Mouse (Mus musculus): ENCODE data around the gene Gm10272. TPM values are rescaled to one million over a fixed set of nuclear protein-coding genes. Genes with fewer than 3 reads are reported as not detected.
"Not testable (repeated sequence)": the region's sequence is repeated elsewhere in the genome, so short reads cannot be mapped to it uniquely, and the experiment has no call there.

Gm10272 gene
- total RNA-seq (2021): not detected

DNA sequence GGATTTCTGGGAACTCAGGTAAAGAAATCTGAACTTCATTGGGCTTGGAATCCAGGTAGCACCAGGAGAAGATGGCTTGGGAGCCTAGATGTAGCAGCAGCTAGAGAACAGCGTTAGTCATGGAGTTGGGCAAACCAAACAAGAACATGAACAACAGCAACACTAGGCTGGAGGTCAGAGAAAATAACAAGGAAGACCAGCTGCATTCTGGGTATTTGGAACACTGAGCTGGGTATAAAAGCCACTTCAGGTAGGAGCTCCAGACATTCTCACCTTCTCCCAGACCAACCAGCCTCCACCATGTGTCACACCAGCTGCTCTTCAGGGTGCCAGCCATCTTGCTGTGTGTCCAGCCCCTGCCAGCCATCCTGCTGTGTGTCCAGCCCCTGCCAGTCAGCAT is at the start of gene Gm10272:
TSS of gene Gm10272 (plus strand) at position 301 of the 400 bp plus-strand sequence.
- no peak for DNase-seq
- intact Hi-C loops (cut with DNase I): no loop called here

DNA sequence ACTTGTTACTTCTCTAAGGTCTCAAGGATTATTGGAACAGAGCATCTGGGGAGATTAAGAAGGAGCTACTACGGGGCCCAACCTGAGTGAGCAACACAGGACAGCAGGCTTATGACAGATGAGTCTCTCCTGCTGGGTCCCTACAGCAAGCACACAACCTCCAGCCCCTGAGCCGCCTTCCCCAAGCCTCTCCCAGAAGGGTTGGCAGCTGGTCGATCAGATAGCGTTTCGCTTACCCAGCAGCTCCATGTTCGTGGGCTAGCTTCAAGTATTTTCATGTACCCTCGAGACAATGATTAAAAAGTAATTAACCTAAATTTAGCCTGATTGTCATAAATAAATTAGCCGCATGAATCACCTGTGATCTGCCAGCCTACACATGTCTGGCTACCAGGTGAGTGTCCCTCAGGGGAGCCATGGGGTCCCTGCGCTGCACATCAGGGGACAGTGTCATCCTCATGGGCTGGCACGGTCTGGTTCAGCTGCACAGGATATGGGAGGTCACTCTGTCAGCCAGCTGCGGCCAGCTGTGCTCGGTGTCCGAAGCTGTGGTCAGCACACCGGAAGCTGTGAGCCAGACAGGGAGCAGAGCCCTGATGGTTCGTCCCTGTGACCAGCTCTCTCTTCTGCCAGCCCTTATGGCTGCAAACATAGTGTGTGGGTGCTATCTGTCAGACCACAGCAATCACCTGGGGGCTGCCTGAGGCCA is 48.0 kb upstream of the Gm10272 start:
- intact Hi-C loops (cut with DNase I): no loop called here
- DNase-seq: no peak

- intact Hi-C loops (cut with DNase I): no loop called here
- no peak for DNase-seq
These were observed 42.3 kb upstream of the Gm10272 start for GRCm38 (mm10) chr10:77663949-77664665.

GRCm38 (mm10) chr10:77666342-77666741 is 40.1 kb upstream of the Gm10272 start:
- intact Hi-C loops (cut with DNase I): no loop called here
- DNase-seq: no peak

DNA sequence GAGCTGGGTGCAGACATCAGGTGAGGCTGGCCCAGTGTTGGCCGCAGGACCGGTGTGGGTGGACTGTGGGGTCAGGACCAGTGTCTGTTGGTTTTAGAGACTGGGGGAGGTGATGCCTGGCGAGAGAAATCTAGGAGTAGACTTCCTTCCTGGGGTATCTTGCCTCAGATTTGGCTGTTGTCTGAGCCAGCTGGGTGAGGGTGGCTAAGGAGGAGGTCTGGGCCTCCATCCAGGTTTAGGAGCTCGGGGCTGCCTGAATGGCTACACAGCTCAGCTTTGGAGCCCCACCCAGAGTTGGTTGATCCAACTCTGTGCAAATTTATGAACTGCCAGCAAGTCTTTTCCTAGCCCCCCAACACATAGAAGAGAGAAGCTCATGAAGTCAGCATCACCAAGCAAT is 39.0 kb upstream of the Gm10272 start:
- intact Hi-C loops (cut with DNase I): no loop called here
- DNase-seq: no peak

- intact Hi-C loops (cut with DNase I): no loop called here
- DNase-seq: no peak
These were observed 35.7 kb upstream of the Gm10272 start for GRCm38 (mm10) chr10:77670710-77671109.

GRCm38 (mm10) chr10:77671519-77671918 is 34.9 kb upstream of the Gm10272 start:
- intact Hi-C loops (cut with DNase I): no loop called here
- no peak for DNase-seq

- no peak for DNase-seq
- intact Hi-C loops (cut with DNase I): no loop called here
These were observed 32.7 kb upstream of the Gm10272 start for GRCm38 (mm10) chr10:77673765-77674164.

- DNase-seq: no peak
- intact Hi-C loops (cut with DNase I): no loop called here
These were observed 28.9 kb upstream of the Gm10272 start for GRCm38 (mm10) chr10:77677562-77677961.

GRCm38 (mm10) chr10:77682994-77683393 is 23.4 kb upstream of the Gm10272 start:
- DNase-seq: no peak
- intact Hi-C loops (cut with DNase I): no loop called here

- DNase-seq: no peak
- intact Hi-C loops (cut with DNase I): no loop called here
These were observed 22.2 kb upstream of the Gm10272 start for GRCm38 (mm10) chr10:77684181-77684580.

- intact Hi-C loops (cut with DNase I): no loop called here
These were observed 20.3 kb upstream of the Gm10272 start, which contains the start of gene Tspear for GRCm38 (mm10) chr10:77685895-77686664. Tspear (plus strand) TSS chr10:77686569.

DNA sequence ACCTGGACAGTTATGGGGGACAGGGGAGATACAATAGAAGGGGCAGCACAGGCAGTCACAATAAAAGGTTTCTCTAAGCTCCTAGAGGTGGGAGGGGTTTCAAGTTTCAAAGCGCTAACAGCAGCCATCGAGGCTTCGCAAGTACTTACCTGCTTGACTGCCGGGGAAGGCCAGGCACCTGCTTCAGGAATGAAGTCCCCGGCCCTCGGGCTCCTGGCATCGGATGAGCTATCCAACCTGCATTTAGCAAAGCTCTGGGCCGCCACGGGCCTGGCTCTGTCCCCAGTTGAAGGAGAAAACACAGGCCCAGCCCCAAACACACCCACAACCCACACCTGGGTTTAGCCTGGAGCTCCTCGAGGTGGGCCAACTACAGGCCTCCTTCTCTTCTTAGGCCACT is 19.4 kb upstream of the Gm10272 start:
- intact Hi-C loops (cut with DNase I): no loop called here
- DNase-seq: no peak

More at GRCm38 (mm10) chr10:77685895-77686664, 20.3 kb upstream of the Gm10272 start, which contains the start of gene Tspear:
- DNase-seq: no peak

GRCm38 (mm10) chr10:77690356-77690807 is 16.0 kb upstream of the Gm10272 start, which contains the start of gene Gm19402:
Gm19402 (minus strand) TSS chr10:77690757.
- DNase-seq; intact Hi-C loops (cut with DNase I): not testable (repeated sequence)

- intact Hi-C loops (cut with DNase I): no loop called here
- no peak for DNase-seq
These were observed 9.3 kb upstream of the Gm10272 start, which contains the start of gene Gm9508 for GRCm38 (mm10) chr10:77697133-77697532. Gm9508 (minus strand) TSS chr10:77697233.

DNA sequence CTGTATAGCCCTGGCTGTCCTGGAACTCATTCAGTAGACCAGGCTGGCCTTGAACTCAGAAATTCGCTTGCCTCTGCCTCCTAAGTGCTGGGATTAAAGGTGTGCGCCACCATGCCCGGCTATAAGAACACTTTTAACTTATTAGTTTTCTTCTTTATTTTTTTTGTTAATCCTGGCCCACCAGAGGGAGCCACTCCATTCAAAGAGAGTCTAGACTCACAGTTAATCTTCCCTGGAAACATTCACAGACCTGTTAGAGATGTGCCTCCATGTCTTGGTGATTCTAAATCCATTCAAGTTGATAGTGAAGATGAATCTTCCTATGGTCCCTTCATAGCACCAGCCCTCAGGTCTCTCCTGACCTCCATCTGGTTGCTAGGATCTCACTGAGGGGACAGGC is 3.4 kb downstream of the Gm10272 start:
- DNase-seq: no peak
- intact Hi-C loops (cut with DNase I): no loop called here

DNA sequence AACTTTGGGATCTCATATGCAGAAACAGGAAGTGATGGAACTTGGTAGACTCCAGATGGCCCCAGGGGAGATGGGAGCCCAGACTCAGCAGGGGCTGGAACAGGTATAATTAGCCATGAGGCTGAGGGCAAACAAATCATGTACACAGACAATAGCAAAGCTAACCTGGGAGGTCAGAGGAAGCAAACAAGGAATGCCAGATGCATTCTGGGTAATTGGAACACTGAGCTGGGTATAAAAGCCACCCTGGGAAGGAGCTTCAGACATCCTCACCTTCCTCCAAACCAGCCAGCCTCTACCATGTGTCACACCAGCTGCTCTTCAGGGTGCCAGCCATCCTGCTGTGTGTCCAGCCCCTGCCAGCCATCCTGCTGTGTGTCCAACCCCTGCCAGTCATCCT is 4.7 kb downstream of the Gm10272 start, which contains the start of gene Gm10024:
TSS of gene Gm10024 (plus strand) at position 301 of the 400 bp plus-strand sequence.
- DNase-seq; intact Hi-C loops (cut with DNase I): not testable (repeated sequence)

GRCm38 (mm10) chr10:77713734-77714133 is 7.3 kb downstream of the Gm10272 start:
- no peak for DNase-seq
- intact Hi-C loops (cut with DNase I): no loop called here

GRCm38 (mm10) chr10:77715507-77715906 is 9.1 kb downstream of the Gm10272 start, which contains the start of gene Gm10142:
Gm10142 (plus strand) TSS chr10:77715807.
- intact Hi-C loops (cut with DNase I): no loop called here
- no peak for DNase-seq

DNA sequence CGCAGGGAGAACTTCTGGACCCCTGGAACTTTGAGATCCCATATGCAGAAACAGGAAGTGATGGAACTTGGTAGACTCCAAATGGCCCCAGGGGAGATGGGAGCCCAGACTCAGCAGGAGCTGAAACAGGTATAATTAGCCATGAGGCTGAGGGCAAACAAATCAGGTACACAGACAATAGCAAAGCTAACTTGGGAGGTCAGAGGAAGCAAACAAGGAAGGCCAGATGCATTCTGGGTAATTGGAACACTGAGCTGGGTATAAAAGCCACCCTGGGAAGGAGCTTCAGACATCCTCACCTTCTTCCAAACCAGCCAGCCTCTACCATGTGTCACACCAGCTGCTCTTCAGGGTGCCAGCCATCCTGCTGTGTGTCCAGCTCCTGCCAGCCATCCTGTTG is 13.9 kb downstream of the Gm10272 start, which contains the start of gene Krtap12-1:
TSS of gene Krtap12-1 (plus strand) at position 301 of the 400 bp plus-strand sequence.
- intact Hi-C loops (cut with DNase I); DNase-seq: not testable (repeated sequence)

GRCm38 (mm10) chr10:77724855-77725254 is 18.4 kb downstream of the Gm10272 start:
- intact Hi-C loops (cut with DNase I): no loop called here
- DNase-seq: no peak

All from left cerebral cortex, postnatal 4 days (tissue).